Mouse (Mus musculus) testis, adult 2 months (tissue): ENCODE measurements around the gene Snrnp70.

Source experiments
- CTCF ChIP-seq: fragments of 200-500 bp; IDR thresholded peaks from 2 replicates; pipeline ENCODE4 v1.5.1; 2012; ENCODE audit warnings: low read depth, mild to moderate bottlenecking, inconsistent platforms, low read length, moderate library complexity; ENCODE audit not compliant: control insufficient read depth, insufficient read depth, insufficient replicate concordance
- POLR2A ChIP-seq: fragments of 200-500 bp; IDR thresholded peaks from 2 replicates; pipeline ENCODE4 v1.6.1; 2012; ENCODE audit warnings: low read depth, mild to moderate bottlenecking, inconsistent platforms, low read length, moderate library complexity; ENCODE audit not compliant: control insufficient read depth

DNA sequence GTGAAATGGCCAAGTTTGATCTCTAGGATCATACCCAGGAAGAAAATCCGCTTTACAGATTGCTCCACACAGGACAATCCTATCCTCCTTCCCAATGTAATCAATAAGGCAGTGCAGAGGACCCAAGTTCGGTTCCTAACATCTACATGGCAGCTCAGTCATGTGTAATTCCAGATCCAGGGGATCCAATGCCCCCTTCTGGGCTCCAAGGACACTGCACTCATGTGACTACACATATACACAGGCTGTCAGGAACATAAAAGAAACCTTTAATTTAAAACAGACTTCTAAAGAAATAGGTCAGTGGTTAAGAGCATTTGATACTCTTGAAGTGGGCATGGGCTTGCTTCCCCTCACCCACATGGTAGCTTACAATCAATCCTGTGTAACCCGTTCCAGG, 9.5 kb downstream of the Snrnp70 start:
- no peak for TF ChIP-seq CTCF
- TF ChIP-seq POLR2A, result no peak
